Mouse (Mus musculus) heart, embryonic 11.5 days (tissue): ENCODE measurements around the gene Slc6a18. TPM values are rescaled to one million over a fixed set of nuclear protein-coding genes. Genes with fewer than 3 reads are reported as not detected.

Experiments
- polyA plus RNA-seq: library from polyadenylated mRNA; unstranded; fragments of >200 nt; fragmentation: Nextera tagmentation; extraction: Ambion mirVana; gene quantifications from 2 replicates; pipeline ENCODE4 v1.2.1, GENCODE M21; 2014

Slc6a18 gene
- polyA plus RNA-seq, 1 experiment from 2014 or later, result not detected

Other genes with a start within 250 kb of the Slc6a18 start
- 26.0 and 26.6 TPM in 2 replicates for gene Lpcat1, start 210.8 kb downstream of the Slc6a18 start, polyA plus RNA-seq
- 0.28 TPM in 1 of 2 replicates, not detected in the other for gene Slc6a3, start 141.3 kb downstream of the Slc6a18 start, polyA plus RNA-seq
- 119 and 129 TPM in 2 replicates for gene Clptm1l, start 74.0 kb downstream of the Slc6a18 start, polyA plus RNA-seq
- gene Tert, start 51.1 kb downstream of the Slc6a18 start, polyA plus RNA-seq, result 2.3 and 3.5 TPM in 2 replicates
- gene Slc6a19, start 26.8 kb upstream of the Slc6a18 start, polyA plus RNA-seq, result not detected in 2 replicates
- 32.7 and 40.0 TPM in 2 replicates for gene Slc12a7, start 55.1 kb upstream of the Slc6a18 start, polyA plus RNA-seq
- 2.3 and 2.4 TPM in 2 replicates for gene Nkd2, start 169.6 kb upstream of the Slc6a18 start, polyA plus RNA-seq